Mouse (Mus musculus) megakaryocyte, embryonic 14.5 days (primary cell): ENCODE data around the gene Tnfrsf13b. TPM values are rescaled to one million over a fixed set of nuclear protein-coding genes. Genes with fewer than 3 reads are reported as not detected.

Source experiments
- H3K27me3 ChIP-seq: replicated peaks from 2 replicates; pipeline ENCODE3; 2012; ENCODE audit warnings: inconsistent platforms
- H3K36me3 ChIP-seq: replicated peaks from 2 replicates; pipeline ENCODE3; 2012; ENCODE audit warnings: low read length, inconsistent platforms, mixed read lengths
- H3K4me1 ChIP-seq: 2 replicates; pipeline ENCODE4 v1.6.1; 2012; ENCODE audit warnings: inconsistent platforms
- H3K4me3 ChIP-seq: replicated peaks from 2 replicates; pipeline ENCODE3; 2012; ENCODE audit warnings: moderate library complexity, mild to moderate bottlenecking, inconsistent platforms
- H3K9me3 ChIP-seq: 2 replicates; pipeline ENCODE4 v1.6.1; 2012; ENCODE audit warnings: inconsistent platforms
- FLI1 ChIP-seq: IDR thresholded peaks from 2 replicates; pipeline ENCODE4 v1.6.1; 2012; ENCODE audit warnings: low read length, inconsistent platforms, mixed read lengths
- GATA1 ChIP-seq: IDR thresholded peaks from 3 replicates; pipeline ENCODE4 v1.6.1; 2012; ENCODE audit warnings: mixed read lengths, low read length, inconsistent platforms, borderline replicate concordance
- polyA plus RNA-seq: library from polyadenylated mRNA; stranded (reverse); fragments of >175 nt; gene quantifications from 2 replicates; pipeline ENCODE4 v1.2.3, GENCODE M21; 2012; ENCODE audit warnings: low replicate concordance; ENCODE audit not compliant: insufficient read depth

Tnfrsf13b gene
- polyA plus RNA-seq, 1 experiment = 47.0 TPM

DNA sequence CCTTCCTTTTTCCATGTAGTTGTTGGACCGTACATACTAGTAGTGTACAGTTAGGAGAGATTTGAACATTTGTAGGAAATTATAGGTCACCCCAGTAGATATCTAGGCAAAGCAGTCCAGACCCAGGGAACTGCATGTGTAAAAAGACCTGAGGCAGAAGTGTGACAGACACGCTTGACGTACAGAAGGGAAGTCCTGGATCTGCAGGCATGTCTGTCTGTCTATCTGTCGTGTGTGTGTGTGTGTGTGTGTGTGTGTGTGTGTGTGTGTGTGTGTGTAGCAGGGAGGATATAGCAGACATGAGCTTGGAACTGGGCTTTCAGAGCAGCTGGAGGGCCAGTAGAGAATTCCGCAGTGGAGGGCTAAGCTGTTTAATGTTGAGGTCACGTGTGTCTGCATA is 16.8 kb upstream of the Tnfrsf13b start:
- H3K9me3 ChIP-seq = no peaks in the 10 kb centered on the region
- peaks cover 26% of the 10 kb centered on the region for H3K4me1 ChIP-seq
- H3K27me3 ChIP-seq = peaks cover 64% of the 10 kb centered on the region
- H3K36me3 ChIP-seq = no peaks in the 10 kb centered on the region
- TF ChIP-seq GATA1 (no peak), FLI1 (no peak)
- no peak overlapping the region for H3K4me3 ChIP-seq

DNA sequence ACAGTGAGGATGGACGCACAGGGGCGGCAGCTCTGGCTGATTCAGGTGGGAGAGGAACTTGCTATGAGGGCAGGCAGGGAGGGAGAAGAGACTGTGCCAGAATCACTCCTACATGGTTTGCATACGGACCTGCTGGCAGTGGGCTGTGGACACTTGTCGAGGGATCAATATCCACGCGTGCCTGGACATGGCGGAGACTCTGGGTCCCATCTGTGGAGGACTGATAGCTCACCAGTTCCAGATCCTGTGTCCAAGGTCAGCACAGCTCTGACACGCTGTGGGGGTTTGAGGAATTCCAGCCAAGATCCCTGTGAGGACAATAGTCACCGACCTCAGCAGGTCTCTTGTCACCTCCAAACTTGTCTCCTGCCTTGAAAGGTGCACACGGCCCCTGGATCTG is 16.4 kb upstream of the Tnfrsf13b start:
- peaks cover 24% of the 10 kb centered on the region for H3K4me1 ChIP-seq

DNA sequence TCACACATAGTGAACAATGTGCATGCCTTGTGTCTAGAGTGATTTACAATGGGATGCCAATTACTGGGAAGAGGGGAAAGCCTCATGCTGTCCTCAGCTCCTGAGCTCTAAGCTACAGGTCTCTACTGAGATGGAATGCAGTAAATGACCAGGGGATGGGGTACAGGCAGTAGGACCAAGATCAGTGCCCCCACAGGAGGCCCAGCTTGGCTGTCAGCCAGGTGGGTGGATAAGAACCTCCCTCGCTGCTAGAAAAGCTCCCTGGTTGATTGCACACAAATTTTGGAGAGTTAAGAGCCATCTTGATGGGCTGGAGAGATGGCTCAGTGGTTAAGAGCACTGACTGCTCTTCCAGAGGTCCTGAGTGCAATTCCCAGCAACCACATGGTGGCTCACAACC is 15.6 kb upstream of the Tnfrsf13b start:
- Histone ChIP-seq H3K36me3 (no peaks in the 10 kb centered on the region), H3K27me3 (peaks cover 53% of the 10 kb centered on the region), H3K9me3 (no peaks in the 10 kb centered on the region), H3K4me1 (peaks cover 28% of the 10 kb centered on the region), H3K4me3 (no peak overlapping the region)
- TF ChIP-seq GATA1 (no peak), FLI1 (no peak)

More for the DNA sequence above, 16.4 kb upstream of the Tnfrsf13b start:
- no peak overlapping the region for H3K4me3 ChIP-seq
- TF ChIP-seq FLI1 (no peak), GATA1 (no peak)
- peaks cover 60% of the 10 kb centered on the region for H3K27me3 ChIP-seq
- H3K36me3 ChIP-seq = no peaks in the 10 kb centered on the region
- no peaks in the 10 kb centered on the region for H3K9me3 ChIP-seq

DNA sequence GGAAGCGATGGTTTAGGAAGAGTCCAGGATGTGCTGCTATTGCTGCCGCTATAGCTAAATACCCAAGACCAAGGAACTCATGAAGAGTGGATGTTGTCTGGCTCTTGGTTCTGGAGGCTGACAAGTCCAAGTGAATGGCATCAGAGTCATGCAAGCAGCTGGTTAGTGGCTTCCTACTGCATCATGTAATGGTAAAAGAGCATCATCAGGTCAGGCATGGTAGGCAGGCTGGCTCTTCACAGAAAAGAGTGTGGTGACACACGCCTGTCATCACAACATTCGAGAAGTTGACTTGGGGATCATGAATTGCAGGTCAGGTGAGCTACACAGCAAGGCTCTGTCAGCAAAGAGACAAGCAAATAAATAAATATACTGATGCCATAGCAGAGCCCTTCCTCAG is 15.1 kb upstream of the Tnfrsf13b start:
- Histone ChIP-seq H3K36me3 (no peaks in the 10 kb centered on the region), H3K9me3 (no peaks in the 10 kb centered on the region), H3K27me3 (peaks cover 54% of the 10 kb centered on the region), H3K4me3 (no peak overlapping the region), H3K4me1 (peaks cover 33% of the 10 kb centered on the region)
- TF ChIP-seq GATA1 (no peak), FLI1 (no peak)

DNA sequence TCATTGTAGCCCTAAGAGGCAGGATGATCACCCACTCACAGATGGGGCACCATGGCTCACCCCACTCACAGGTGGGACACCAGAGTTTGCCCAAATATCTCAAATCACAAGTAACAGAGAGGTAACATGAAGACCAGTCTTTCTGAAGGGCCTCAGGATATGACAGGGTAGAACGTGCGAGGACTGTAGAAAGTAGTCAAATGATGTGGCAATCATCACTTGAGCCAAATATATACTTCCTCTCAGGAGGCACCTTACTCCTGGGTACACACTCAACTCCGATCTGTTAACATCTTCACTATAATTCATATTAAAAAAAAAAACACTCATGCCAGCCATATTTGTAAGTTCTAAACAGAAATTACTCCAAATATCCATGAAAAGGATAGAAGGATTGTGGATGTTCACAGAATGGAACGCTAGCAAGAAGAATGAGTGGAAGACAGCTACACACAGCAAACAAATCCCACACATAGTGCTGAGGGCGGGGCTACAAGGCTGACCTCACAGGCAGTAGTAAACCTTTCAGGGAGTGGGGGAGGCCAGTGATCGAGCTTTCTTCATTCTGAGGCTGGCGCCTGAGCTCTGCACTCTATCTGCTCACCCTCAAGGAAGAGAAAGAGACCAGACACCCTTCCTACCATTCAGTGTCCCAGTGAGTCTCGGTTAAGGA is 14.1 kb upstream of the Tnfrsf13b start:
- no peak overlapping the region for H3K4me3 ChIP-seq
- TF ChIP-seq GATA1 (no peak), FLI1 (no peak)
- H3K4me1 ChIP-seq = peaks cover 35% of the 10 kb centered on the region
- H3K36me3 ChIP-seq = no peaks in the 10 kb centered on the region
- peaks cover 55% of the 10 kb centered on the region for H3K27me3 ChIP-seq
- peaks cover 1% of the 10 kb centered on the region; the same call in 1 of the 2 replicates for H3K9me3 ChIP-seq

DNA sequence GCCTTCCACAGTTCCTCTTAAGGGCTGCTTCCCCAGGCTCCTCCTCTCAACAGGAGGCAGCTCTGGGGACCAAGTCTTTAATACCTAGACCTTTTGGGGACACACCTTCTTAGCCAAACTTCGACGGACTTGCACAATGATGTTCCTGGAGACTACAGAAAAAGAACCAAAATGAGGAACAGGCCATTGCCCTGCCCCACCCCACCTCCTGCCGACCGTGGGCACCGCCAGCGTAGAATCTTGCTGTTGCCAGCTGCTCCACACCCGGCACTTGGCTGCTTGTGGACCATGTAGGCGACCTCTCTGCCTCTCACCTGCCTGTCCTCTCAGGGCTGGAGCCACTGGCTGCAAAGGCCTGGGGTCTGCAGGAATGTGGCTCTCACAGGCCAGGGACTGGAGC is 10.3 kb upstream of the Tnfrsf13b start:
- no peaks in the 10 kb centered on the region for H3K36me3 ChIP-seq
- peaks cover 29% of the 10 kb centered on the region for H3K9me3 ChIP-seq
- TF ChIP-seq FLI1 (no peak), GATA1 (no peak)
- peak overlapping the region; percentile 62 for H3K4me3 ChIP-seq
- H3K4me1 ChIP-seq = peaks cover 21% of the 10 kb centered on the region
- peaks cover 60% of the 10 kb centered on the region for H3K27me3 ChIP-seq

DNA sequence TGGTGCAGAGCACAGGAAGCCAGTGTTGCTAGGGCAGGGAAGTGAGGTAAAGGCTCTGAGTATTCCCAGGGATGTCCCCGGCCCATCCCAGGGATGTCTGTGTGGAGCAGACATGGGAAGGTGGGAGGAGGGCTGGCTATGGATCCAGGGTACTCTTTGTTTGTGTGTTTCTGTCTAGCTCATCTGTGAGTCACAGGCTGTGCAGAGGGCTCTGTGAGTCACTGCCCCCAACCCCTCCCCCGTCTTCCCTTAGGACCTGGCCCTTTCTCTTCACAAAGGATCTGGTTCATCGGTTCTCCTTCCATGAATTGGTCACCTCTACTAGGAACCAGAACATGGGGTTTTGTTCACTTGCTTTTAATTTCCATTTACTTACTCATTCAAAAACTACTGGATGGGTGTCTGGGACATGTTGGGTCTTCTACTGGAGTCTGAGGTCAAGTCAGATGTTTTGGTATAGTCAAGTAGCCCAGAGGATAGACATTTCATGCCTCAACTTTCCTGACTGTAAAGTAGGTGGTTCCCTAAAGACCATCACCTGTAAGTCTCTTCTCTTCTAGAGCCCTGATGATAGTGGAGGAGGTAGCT is 6.5 kb upstream of the Tnfrsf13b start:
- Histone ChIP-seq H3K4me1 (peaks cover 11% of the 10 kb centered on the region), H3K36me3 (no peaks in the 10 kb centered on the region), H3K9me3 (peaks cover 29% of the 10 kb centered on the region), H3K4me3 (no peak overlapping the region), H3K27me3 (peaks cover 53% of the 10 kb centered on the region)
- TF ChIP-seq FLI1 (no peak), GATA1 (no peak)

DNA sequence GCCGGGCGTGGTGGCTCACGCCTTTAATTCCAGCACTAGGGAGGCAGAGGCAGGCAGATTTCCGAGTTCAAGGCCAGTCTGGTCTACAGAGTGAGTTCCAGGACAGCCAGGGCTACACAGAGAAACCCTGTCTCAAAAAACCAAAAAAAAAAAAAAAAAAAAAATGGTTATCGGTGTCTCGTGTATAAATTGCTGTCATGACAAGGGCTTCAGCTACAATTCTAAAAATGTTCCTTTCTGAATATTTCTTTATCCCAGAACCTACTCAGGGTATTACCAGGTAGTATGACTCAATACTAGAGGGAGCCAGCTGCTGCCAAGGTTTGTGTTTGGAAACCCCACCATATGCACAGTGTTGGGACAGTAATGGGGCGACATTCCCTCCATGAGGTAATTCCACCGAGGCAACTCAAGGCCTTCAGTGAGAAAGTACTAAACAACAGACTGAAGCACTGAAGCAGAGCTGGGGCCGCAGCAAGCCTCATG is 4.2 kb upstream of the Tnfrsf13b start:
- no peaks in the 10 kb centered on the region for H3K4me1 ChIP-seq
- no peaks in the 10 kb centered on the region for H3K36me3 ChIP-seq
- no peak overlapping the region for H3K4me3 ChIP-seq
- peaks cover 52% of the 10 kb centered on the region for H3K27me3 ChIP-seq
- TF ChIP-seq FLI1 (no peak), GATA1 (no peak)
- peaks cover 29% of the 10 kb centered on the region for H3K9me3 ChIP-seq

DNA sequence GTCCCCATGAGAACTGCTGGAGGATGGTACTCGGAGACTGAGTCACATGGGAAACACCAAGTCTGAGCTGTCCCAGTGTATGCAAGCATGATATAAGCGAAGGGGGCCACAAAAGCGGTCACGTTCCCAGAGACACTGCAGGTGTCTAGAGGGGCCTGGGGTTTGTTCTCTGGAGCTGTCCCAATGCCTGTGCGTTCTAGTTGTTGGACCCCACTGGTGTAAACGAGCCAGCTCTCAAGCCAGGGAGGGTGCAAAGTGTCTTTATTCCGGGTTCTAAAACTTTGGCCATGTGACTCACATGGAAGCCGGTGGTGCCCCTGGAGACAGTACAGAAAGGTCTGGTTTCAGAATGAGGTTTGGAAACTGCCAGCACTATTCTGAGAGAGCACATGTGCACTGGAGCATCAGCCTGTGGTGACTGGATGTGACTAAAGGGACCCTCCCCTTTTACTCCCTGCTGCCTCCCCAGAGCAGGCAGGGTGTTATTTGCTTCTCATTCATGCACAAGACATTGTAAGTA is 3.7 kb upstream of the Tnfrsf13b start:
- no peaks in the 10 kb centered on the region for H3K4me1 ChIP-seq
- H3K4me3 ChIP-seq = no peak overlapping the region
- H3K27me3 ChIP-seq = peaks cover 47% of the 10 kb centered on the region
- peaks cover 24% of the 10 kb centered on the region for H3K9me3 ChIP-seq
- H3K36me3 ChIP-seq = no peaks in the 10 kb centered on the region
- no peak for TF ChIP-seq GATA1
- no peak for TF ChIP-seq FLI1

DNA sequence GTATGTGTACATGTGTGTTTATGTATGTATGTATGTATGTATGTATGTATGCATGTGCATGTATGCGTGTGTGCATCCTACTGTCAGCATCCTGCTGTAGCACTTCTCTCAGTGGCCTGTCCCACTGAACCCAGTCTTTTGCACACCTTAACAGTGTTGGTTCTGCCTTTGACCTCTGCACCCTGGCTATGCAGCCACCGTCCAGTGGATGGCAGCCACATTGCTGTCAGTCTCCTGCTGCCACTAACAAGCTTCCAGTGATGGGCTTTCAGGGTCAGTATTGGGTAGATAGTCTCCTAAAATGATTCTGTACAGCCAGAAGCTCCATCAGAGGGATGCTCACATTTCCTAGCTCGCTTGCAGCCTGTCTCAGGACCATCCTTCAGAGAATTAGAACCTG is 2.7 kb upstream of the Tnfrsf13b start:
- peaks cover 37% of the 10 kb centered on the region for H3K27me3 ChIP-seq
- H3K4me3 ChIP-seq = peak overlapping the region; percentile 16
- H3K4me1 ChIP-seq = no peaks in the 10 kb centered on the region
- TF ChIP-seq GATA1 = no peak
- no peak for TF ChIP-seq FLI1
- peaks cover 13% of the 10 kb centered on the region for H3K9me3 ChIP-seq
- no peaks in the 10 kb centered on the region for H3K36me3 ChIP-seq
